Mouse (Mus musculus) MEL (cell line): Measurements from ENCODE around the gene Fancc.

Experiments used
- CHD2 ChIP-seq: IDR thresholded peaks from 2 replicates; pipeline ENCODE4 v1.6.1; 2011; ENCODE audit warnings: low read length, improper control_type of control experiment
- CTCF ChIP-seq, 3 experiments: IDR thresholded peaks in 2 of 3; conservative IDR thresholded peaks in 1 of 3; 2 replicates each; pipeline ENCODE4 v1.5.1; 2011 to 2012; ENCODE audit warnings: low read length in 3 of 3, low read depth in 2 of 3, mild to moderate bottlenecking in 2 of 3, improper control_type of control experiment in 1 of 3, inconsistent platforms in 1 of 3, mixed read lengths in 1 of 3, moderate library complexity in 1 of 3; ENCODE audit not compliant: control insufficient read depth in 1 of 3, insufficient read depth in 1 of 3, poor library complexity in 1 of 3, severe bottlenecking in 1 of 3
- ELF1 ChIP-seq: IDR thresholded peaks from 2 replicates; pipeline ENCODE4 v1.6.1; 2014; ENCODE audit warnings: low read depth, mild to moderate bottlenecking, inconsistent platforms, low read length, improper control_type of control experiment, moderate library complexity
- POLR2A ChIP-seq, 2 experiments: IDR thresholded peaks; 2 replicates each; pipeline ENCODE4 v1.6.1; 2011 to 2012; ENCODE audit warnings: low read length in 2 of 2, mild to moderate bottlenecking in 2 of 2, control low read depth in 1 of 2, improper control_type of control experiment in 1 of 2, low read depth in 1 of 2, moderate library complexity in 1 of 2; ENCODE audit not compliant: control insufficient read depth in 1 of 2, insufficient read depth in 1 of 2, poor library complexity in 1 of 2

- TF ChIP-seq CTCF (IDR thresholded peaks at IDR 0.05 in 2 of 3, conservative IDR thresholded peaks at IDR 0.05 in 1 of 3; ENCODE audit: control insufficient read depth in 1 of 3, insufficient read depth in 1 of 3, low read depth in 2 of 3, low read length in 3 of 3, poor library complexity in 1 of 3, severe bottlenecking in 1 of 3) (no peak), CHD2 (no peak), ELF1 (no peak), POLR2A (IDR thresholded peaks at IDR 0.05; ENCODE audit: control insufficient read depth in 1 of 2, insufficient read depth in 1 of 2, low read depth in 1 of 2, low read length in 2 of 2, poor library complexity in 1 of 2) (no peak)
These were observed 102.6 kb downstream of the Fancc start for GRCm38 (mm10) chr13:63394304-63395063.
